In genomic region chr7:79951038-79951437, GRCm38 (mm10) we compare ENCODE assay signal across 14 mouse cellular contexts.
"Had no signal": no experiment of that assay in that cellular context is flagged by ENCODE, and none has a peak within 500 bp of the region (broad histone marks: within the 10 kb centered on the region; RNA-seq: fewer than 3 reads in every experiment).

No protein-coding gene starts in this region.

- H3K4me1 ChIP-seq: limb, embryonic 13.5 days; liver, embryonic 15.5 days; lung, embryonic 15.5 days; neural tube, embryonic 15.5 days had no signal

- H3K4me2 ChIP-seq: limb, embryonic 13.5 days; liver, embryonic 15.5 days; lung, embryonic 15.5 days; neural tube, embryonic 15.5 days had no signal

- H3K4me3 ChIP-seq: limb, embryonic 13.5 days; liver, embryonic 15.5 days; lung, embryonic 15.5 days; myocyte; neural tube, embryonic 15.5 days had no signal

- H3K9ac ChIP-seq: limb, embryonic 13.5 days; liver, embryonic 15.5 days; lung, embryonic 15.5 days; neural tube, embryonic 15.5 days had no signal

- H3K9me3 ChIP-seq: liver, embryonic 15.5 days; lung, embryonic 15.5 days; neural tube, embryonic 15.5 days had no signal

- H3K36me3 ChIP-seq: limb, embryonic 13.5 days; liver, embryonic 15.5 days; lung, embryonic 15.5 days; neural tube, embryonic 15.5 days had no signal

- H3K27me3 ChIP-seq: limb, embryonic 13.5 days; liver, embryonic 15.5 days; lung, embryonic 15.5 days; neural tube, embryonic 15.5 days had no signal

- H3K27ac ChIP-seq: limb, embryonic 13.5 days; liver, embryonic 15.5 days; lung, embryonic 15.5 days; macrophage; neural tube, embryonic 15.5 days had no signal

- DNase-seq: kidney, adult 8-10 months; kidney, postnatal 25 days; layer of hippocampus, adult 9-11 months; left cerebral cortex, postnatal 4 days; lung, postnatal 14 days; midbrain, embryonic 14.5 days; thymus, adult 18-20 months; thymus, postnatal 14 days had no signal
